Mouse (Mus musculus) forebrain, embryonic 14.5 days (tissue): Measurements from ENCODE around the gene Csnk1e. TPM values are rescaled to one million over a fixed set of nuclear protein-coding genes. Genes with fewer than 3 reads are reported as not detected.

Source experiments
- ATAC-seq: fragments of 200-750 bp; cut with Nextera tagmentation; 2 replicates; pipeline ENCODE4 v1.8.0; 2017; ENCODE audit warnings: mild to moderate bottlenecking, moderate library complexity
- DNase-seq: peaks from one replicate; pipeline ENCODE4 v3.0.0-alpha.2; 2015; ENCODE audit warnings: low spot score
- H3K27ac ChIP-seq: fragments of 300-500 bp; sonication (generic); 2 replicates; pipeline ENCODE4 v1.5.1; 2014; ENCODE audit warnings: low read depth, mild to moderate bottlenecking, control low read depth, low read length, moderate library complexity
- H3K27me3 ChIP-seq: fragments of 300-500 bp; sonication (generic); replicated peaks from 2 replicates; pipeline ENCODE4 v1.6.1; 2014; ENCODE audit warnings: low read length, control low read depth, mixed read lengths; ENCODE audit not compliant: control insufficient read depth, insufficient read depth
- H3K36me3 ChIP-seq: fragments of 300-500 bp; sonication (generic); 2 replicates; pipeline ENCODE4 v1.6.1; 2014; ENCODE audit warnings: low read length, control low read depth; ENCODE audit not compliant: control insufficient read depth, insufficient read depth
- H3K4me1 ChIP-seq: fragments of 300-500 bp; sonication (generic); 2 replicates; pipeline ENCODE4 v1.6.1; 2014; ENCODE audit warnings: antibody characterized with exemption, low read length, control low read depth; ENCODE audit not compliant: control insufficient read depth, insufficient read depth
- H3K4me2 ChIP-seq: fragments of 300-500 bp; sonication (generic); 2 replicates; pipeline ENCODE4 v1.6.1; 2014; ENCODE audit warnings: mild to moderate bottlenecking, control low read depth, low read length
- H3K4me3 ChIP-seq: fragments of 300-500 bp; sonication (generic); 2 replicates; pipeline ENCODE4 v1.5.1; 2014; ENCODE audit warnings: low read depth, low read length, control low read depth
- H3K9ac ChIP-seq: fragments of 300-500 bp; sonication (generic); 2 replicates; pipeline ENCODE4 v1.6.1; 2014; ENCODE audit warnings: mild to moderate bottlenecking, low read length, control low read depth, moderate library complexity
- H3K9me3 ChIP-seq: fragments of 300-500 bp; sonication (generic); replicated peaks from 2 replicates; pipeline ENCODE4 v1.6.1; 2016; ENCODE audit warnings: low read length, control low read depth, mixed read lengths; ENCODE audit not compliant: control insufficient read depth
- WGBS: fragments of 180-500 bp; shearing (Covaris S2); extraction: QIAGEN DNeasy Blood & Tissue Kit; methylation state at CpG from one replicate; pipeline ENCODE4 v1.1.7; 2014; 5-methylcytosine and 5-hydroxymethylcytosine counted together
- polyA plus RNA-seq: library from polyadenylated mRNA; unstranded; fragments of >200 nt; fragmentation: Nextera tagmentation; extraction: Ambion mirVana; gene quantifications from 2 replicates; pipeline ENCODE4 v1.2.1, GENCODE M21; 2014

Csnk1e gene
- polyA plus RNA-seq, 1 experiment from 2014 or later: 114 TPM

- WGBS: 86% methylated on average over 7 of the region's 7 CpGs
- H3K4me2 ChIP-seq: no peak overlapping the region
- no peaks in the 10 kb centered on the region for H3K9me3 ChIP-seq
- no peaks in the 10 kb centered on the region for H3K4me1 ChIP-seq
- no peak overlapping the region for H3K9ac ChIP-seq
- H3K27ac ChIP-seq: no peak overlapping the region
- peaks cover 99% of the 10 kb centered on the region for H3K36me3 ChIP-seq
- ATAC-seq: no peak
- no peak for DNase-seq
- no peak overlapping the region for H3K4me3 ChIP-seq
- no peaks in the 10 kb centered on the region for H3K27me3 ChIP-seq
These were observed 23.4 kb downstream of the Csnk1e start for GRCm38 (mm10) chr15:79431925-79432324.

- no peak overlapping the region for H3K27ac ChIP-seq
- H3K9ac ChIP-seq: no peak overlapping the region
- no peaks in the 10 kb centered on the region for H3K9me3 ChIP-seq
- ATAC-seq: no peak
- no peak overlapping the region for H3K4me2 ChIP-seq
- H3K36me3 ChIP-seq: peaks cover 99% of the 10 kb centered on the region
- WGBS: 84% methylated on average over 10 of the region's 10 CpGs
- H3K4me3 ChIP-seq: no peak overlapping the region
- H3K27me3 ChIP-seq: no peaks in the 10 kb centered on the region
- no peaks in the 10 kb centered on the region for H3K4me1 ChIP-seq
- no peak for DNase-seq
These were observed 24.8 kb downstream of the Csnk1e start for GRCm38 (mm10) chr15:79430461-79431000.

- Histone ChIP-seq H3K27me3 (no peaks in the 10 kb centered on the region), H3K9me3 (no peaks in the 10 kb centered on the region), H3K4me2 (no peak overlapping the region), H3K4me3 (no peak overlapping the region), H3K4me1 (no peaks in the 10 kb centered on the region), H3K36me3 (peaks cover 99% of the 10 kb centered on the region), H3K27ac (no peak overlapping the region), H3K9ac (no peak overlapping the region)
- WGBS: 91% methylated on average over 8 of the region's 9 CpGs
- no peak for DNase-seq
- ATAC-seq: no peak
These were observed 25.4 kb downstream of the Csnk1e start for GRCm38 (mm10) chr15:79429994-79430393.

GRCm38 (mm10) chr15:79429527-79429926 lies 25.8 kb downstream of the Csnk1e start:
- no peaks in the 10 kb centered on the region for H3K9me3 ChIP-seq
- no peak overlapping the region for H3K9ac ChIP-seq
- WGBS: 86% methylated on average over 12 of the region's 12 CpGs
- ATAC-seq (no peak), DNase-seq (no peak)
- H3K4me1 ChIP-seq: no peaks in the 10 kb centered on the region
- no peak overlapping the region for H3K27ac ChIP-seq
- peaks cover 99% of the 10 kb centered on the region for H3K36me3 ChIP-seq
- H3K27me3 ChIP-seq: no peaks in the 10 kb centered on the region
- no peak overlapping the region for H3K4me2 ChIP-seq
- no peak overlapping the region for H3K4me3 ChIP-seq

GRCm38 (mm10) chr15:79428616-79429015 lies 26.8 kb downstream of the Csnk1e start:
- H3K4me2 ChIP-seq: no peak overlapping the region
- H3K9me3 ChIP-seq: no peaks in the 10 kb centered on the region
- DNase-seq (no peak), ATAC-seq (no peak)
- H3K9ac ChIP-seq: no peak overlapping the region
- H3K4me1 ChIP-seq: no peaks in the 10 kb centered on the region
- no peak overlapping the region for H3K27ac ChIP-seq
- no peak overlapping the region for H3K4me3 ChIP-seq
- H3K36me3 ChIP-seq: peaks cover 99% of the 10 kb centered on the region
- H3K27me3 ChIP-seq: no peaks in the 10 kb centered on the region
- 79% methylated on average over 4 of the region's 4 CpGs for WGBS

GRCm38 (mm10) chr15:79427516-79427915 lies 27.9 kb downstream of the Csnk1e start:
- whole genome bisulfite sequencing: 78% methylated on average over 6 of the region's 6 CpGs

GRCm38 (mm10) chr15:79425516-79425915 lies 29.9 kb downstream of the Csnk1e start:
- Histone ChIP-seq H3K9ac (no peak overlapping the region), H3K27me3 (no peaks in the 10 kb centered on the region), H3K27ac (no peak overlapping the region), H3K36me3 (peaks cover 99% of the 10 kb centered on the region), H3K4me3 (no peak overlapping the region), H3K9me3 (no peaks in the 10 kb centered on the region), H3K4me2 (no peak overlapping the region), H3K4me1 (no peaks in the 10 kb centered on the region)
- no peak for DNase-seq
- WGBS: 85% methylated on average over 11 of the region's 11 CpGs
- ATAC-seq: no peak

More at GRCm38 (mm10) chr15:79427516-79427915, 27.9 kb downstream of the Csnk1e start:
- no peaks in the 10 kb centered on the region for H3K4me1 ChIP-seq
- H3K9me3 ChIP-seq: no peaks in the 10 kb centered on the region
- H3K4me3 ChIP-seq: no peak overlapping the region
- no peak overlapping the region for H3K9ac ChIP-seq
- no peak overlapping the region for H3K27ac ChIP-seq
- ATAC-seq (no peak), DNase-seq (no peak)
- H3K27me3 ChIP-seq: no peaks in the 10 kb centered on the region
- H3K4me2 ChIP-seq: no peak overlapping the region
- peaks cover 99% of the 10 kb centered on the region for H3K36me3 ChIP-seq

- ATAC-seq: no peak
- DNase-seq: no peak
- Histone ChIP-seq H3K9me3 (no peaks in the 10 kb centered on the region), H3K36me3 (peaks cover 100% of the 10 kb centered on the region), H3K4me2 (no peak overlapping the region), H3K27me3 (no peaks in the 10 kb centered on the region), H3K9ac (no peak overlapping the region), H3K27ac (no peak overlapping the region), H3K4me3 (no peak overlapping the region), H3K4me1 (no peaks in the 10 kb centered on the region)
- 93% methylated on average over 17 of the region's 17 CpGs for whole genome bisulfite sequencing
These were observed 30.8 kb downstream of the Csnk1e start for GRCm38 (mm10) chr15:79424602-79425001.

- Histone ChIP-seq H3K27ac (no peak overlapping the region), H3K27me3 (no peaks in the 10 kb centered on the region), H3K4me2 (no peak overlapping the region), H3K9me3 (no peaks in the 10 kb centered on the region), H3K9ac (no peak overlapping the region), H3K4me1 (no peaks in the 10 kb centered on the region), H3K4me3 (no peak overlapping the region), H3K36me3 (peaks cover 99% of the 10 kb centered on the region)
- ATAC-seq (no peak), DNase-seq (no peak)
- 90% methylated on average over 6 of the region's 6 CpGs for WGBS
These were observed 32.6 kb downstream of the Csnk1e start for GRCm38 (mm10) chr15:79422715-79423243.
